Mouse (Mus musculus) E14TG2a.4 (cell line): ENCODE data around the gene Ddx27.

Source experiments
- CTCF ChIP-seq: conservative IDR thresholded peaks from 2 replicates; pipeline ENCODE4 v1.5.1; 2014; ENCODE audit warnings: low read length
- NANOG ChIP-seq: IDR thresholded peaks from 2 replicates; pipeline ENCODE4 v1.6.1; 2014; ENCODE audit warnings: borderline replicate concordance, low read length, mixed read lengths

- TF ChIP-seq CTCF (no peak), NANOG (no peak)
Measured at GRCm38 (mm10) chr2:167010546-167010945, 4.4 kb upstream of the Ddx27 start.
